Mouse (Mus musculus) hindbrain, embryonic 14.5 days (tissue): Measurements from ENCODE around the gene Ndufaf2. TPM values are rescaled to one million over a fixed set of nuclear protein-coding genes. Genes with fewer than 3 reads are reported as not detected.

Experiments
- ATAC-seq: fragments of 200-750 bp; cut with Nextera tagmentation; 2 replicates; pipeline ENCODE4 v1.8.0; 2017; ENCODE audit warnings: moderate number of reproducible peaks, mild to moderate bottlenecking, moderate TSS enrichment, moderate library complexity; ENCODE audit not compliant: low FRiP score
- DNase-seq: peaks from one replicate; pipeline ENCODE4 v3.0.0-alpha.2; 2015; ENCODE audit warnings: low spot score
- H3K27ac ChIP-seq: fragments of 300-500 bp; sonication (generic); 2 replicates; pipeline ENCODE4 v1.5.1; 2014; ENCODE audit warnings: mild to moderate bottlenecking, moderate library complexity
- H3K27me3 ChIP-seq: fragments of 300-500 bp; sonication (generic); 2 replicates; pipeline ENCODE4 v1.6.1; 2014; ENCODE audit warnings: mild to moderate bottlenecking, low read length, mixed read lengths; ENCODE audit not compliant: control insufficient read depth, insufficient read depth
- H3K36me3 ChIP-seq: fragments of 300-500 bp; sonication (generic); replicated peaks from 2 replicates; pipeline ENCODE4 v1.6.1; 2014; ENCODE audit not compliant: control insufficient read depth, insufficient read depth
- H3K4me1 ChIP-seq: fragments of 300-500 bp; sonication (generic); replicated peaks from 2 replicates; pipeline ENCODE4 v1.6.1; 2014; ENCODE audit warnings: antibody characterized with exemption, low read length, mixed read lengths; ENCODE audit not compliant: control insufficient read depth, insufficient read depth
- H3K4me2 ChIP-seq: fragments of 300-500 bp; sonication (generic); replicated peaks from 2 replicates; pipeline ENCODE4 v1.6.1; 2014; ENCODE audit warnings: mild to moderate bottlenecking, moderate library complexity
- H3K4me3 ChIP-seq: fragments of 300-500 bp; sonication (generic); replicated peaks from 2 replicates; pipeline ENCODE4 v1.5.1; 2014; ENCODE audit warnings: mild to moderate bottlenecking, low read length
- H3K9ac ChIP-seq: fragments of 300-500 bp; sonication (generic); 2 replicates; pipeline ENCODE4 v1.6.1; 2014
- H3K9me3 ChIP-seq: fragments of 300-500 bp; sonication (generic); 2 replicates; pipeline ENCODE4 v1.6.1; 2016; ENCODE audit warnings: low read length; ENCODE audit not compliant: control insufficient read depth
- WGBS: fragments of 180-500 bp; shearing (Covaris S2); extraction: QIAGEN DNeasy Blood & Tissue Kit; methylation state at CpG from one replicate; pipeline ENCODE4 v1.1.7; 2014; 5-methylcytosine and 5-hydroxymethylcytosine counted together
- polyA plus RNA-seq: library from polyadenylated mRNA; unstranded; fragments of >200 nt; fragmentation: Nextera tagmentation; extraction: Ambion mirVana; gene quantifications from 2 replicates; pipeline ENCODE4 v1.2.1, GENCODE M21; 2014

Gene Ndufaf2
- polyA plus RNA-seq, 1 experiment from 2014 or later = 68.5 TPM

DNA sequence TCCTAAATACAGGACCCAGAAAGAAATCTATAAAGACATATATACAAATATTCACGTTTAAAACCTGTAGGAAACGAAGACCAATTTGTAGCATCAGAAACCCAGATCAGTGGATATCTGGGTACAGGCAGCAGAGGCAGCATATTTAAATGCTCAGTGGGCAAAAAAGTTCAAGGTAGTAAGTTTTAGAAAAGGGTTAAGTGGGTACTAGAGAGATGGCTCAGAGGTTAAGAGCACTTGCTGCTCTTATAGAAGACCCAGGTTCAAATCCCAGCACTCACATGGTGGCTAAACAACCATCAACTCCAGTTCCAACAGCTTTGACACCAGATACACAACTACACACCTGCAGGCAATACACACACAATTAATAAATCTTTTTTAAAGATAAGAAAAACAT lies 1.3 kb downstream of the Ndufaf2 start:
- Histone ChIP-seq H3K9ac (no peak overlapping the region), H3K36me3 (peaks cover 11% of the 10 kb centered on the region), H3K4me1 (peaks cover 10% of the 10 kb centered on the region; the same call in 1 of the 2 replicates), H3K9me3 (no peaks in the 10 kb centered on the region), H3K4me2 (peak overlapping the region; percentile 65; the same call in 1 of the 2 replicates), H3K27me3 (no peaks in the 10 kb centered on the region), H3K27ac (no peak overlapping the region), H3K4me3 (no peak overlapping the region)
- 76% methylated on average over 2 of the region's 2 CpGs for WGBS
- ATAC-seq = no peak
- DNase-seq = no peak

DNA sequence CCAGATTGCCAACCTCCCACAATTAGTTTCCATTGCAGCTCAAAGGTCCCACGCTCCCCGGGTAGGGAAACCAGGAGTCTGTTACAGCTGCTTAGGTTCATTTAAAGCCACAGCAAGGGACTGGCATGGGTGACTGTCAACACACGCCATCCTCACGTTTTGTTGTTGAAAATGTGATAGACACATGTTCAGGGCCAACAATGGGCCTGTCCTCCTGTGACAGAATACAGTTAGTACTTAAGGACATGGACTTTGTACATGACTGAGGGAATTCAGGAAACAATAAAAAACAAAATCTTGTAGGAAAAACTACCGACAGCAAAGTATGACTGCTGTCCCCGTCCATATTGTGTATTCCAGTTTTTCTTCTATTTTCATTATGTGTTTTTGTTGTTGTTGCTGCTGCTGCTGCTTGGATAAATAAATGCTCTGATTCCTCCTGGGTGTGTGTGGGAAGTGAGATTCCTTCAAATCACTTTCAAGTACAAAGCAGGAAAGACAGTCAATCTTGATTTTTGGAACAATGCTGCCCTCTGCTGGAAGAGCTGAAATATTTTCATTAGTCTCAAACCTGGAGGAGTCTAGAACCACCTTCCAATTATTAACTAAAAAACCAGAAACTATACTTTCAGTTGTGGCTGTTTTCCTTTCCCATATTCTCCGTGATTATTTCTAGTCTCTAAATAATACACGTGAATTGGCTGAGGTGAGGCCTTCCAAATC lies 5.6 kb downstream of the Ndufaf2 start:
- no peak overlapping the region for H3K4me3 ChIP-seq
- peak; percentile 90 for DNase-seq
- peak; percentile 71 for ATAC-seq
- WGBS = 69% methylated on average over 8 of the region's 8 CpGs
- no peak overlapping the region for H3K27ac ChIP-seq
- no peaks in the 10 kb centered on the region; the same call in 1 of the 2 replicates for H3K4me1 ChIP-seq
- H3K4me2 ChIP-seq = no peak overlapping the region
- H3K36me3 ChIP-seq = no peaks in the 10 kb centered on the region
- no peaks in the 10 kb centered on the region for H3K9me3 ChIP-seq
- no peak overlapping the region for H3K9ac ChIP-seq
- H3K27me3 ChIP-seq = no peaks in the 10 kb centered on the region

DNA sequence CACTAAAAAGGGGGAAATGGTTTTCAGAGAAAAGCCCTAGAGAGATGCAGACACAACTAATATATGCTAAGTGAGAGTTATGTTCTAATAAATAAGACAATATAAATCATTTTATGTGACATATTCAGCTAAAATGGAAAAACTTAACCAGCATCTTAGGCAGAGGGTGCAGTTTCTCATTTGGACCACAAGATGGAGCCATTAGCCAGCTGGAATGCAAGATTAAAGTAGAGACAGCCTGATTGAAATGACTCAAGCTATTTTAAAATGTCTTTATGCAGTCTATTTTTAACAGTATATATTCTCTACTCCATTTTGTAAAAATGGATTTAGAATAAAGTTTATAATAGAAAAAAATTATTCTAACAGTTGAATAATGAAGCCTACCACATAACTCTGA lies 6.6 kb downstream of the Ndufaf2 start:
- Histone ChIP-seq H3K27ac (no peak overlapping the region), H3K4me2 (no peak overlapping the region), H3K36me3 (no peaks in the 10 kb centered on the region), H3K4me1 (no peaks in the 10 kb centered on the region), H3K4me3 (no peak overlapping the region), H3K9me3 (no peaks in the 10 kb centered on the region), H3K27me3 (no peaks in the 10 kb centered on the region), H3K9ac (no peak overlapping the region)
- ATAC-seq (no peak), DNase-seq (peak; percentile 54)

DNA sequence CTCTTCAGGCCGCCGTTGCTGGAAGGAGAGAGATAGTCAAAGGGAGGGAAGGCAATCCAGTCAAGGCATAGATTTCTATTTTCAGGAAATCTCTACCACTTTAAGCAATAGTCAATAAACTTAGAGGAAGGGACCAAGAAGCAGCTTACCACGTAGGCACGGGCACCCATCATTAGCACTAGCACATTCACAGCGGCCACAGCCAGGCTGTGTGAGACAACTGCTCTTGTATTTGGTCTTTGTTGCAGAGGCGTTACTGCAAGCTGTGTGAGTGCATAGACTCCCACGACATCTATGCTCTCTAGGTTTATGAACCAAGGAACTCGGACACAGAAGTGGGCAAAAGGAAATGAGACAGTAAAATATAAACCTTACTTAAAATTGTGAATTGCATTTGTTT lies 14.3 kb downstream of the Ndufaf2 start:
- 98% methylated on average over 8 of the region's 8 CpGs for WGBS
- Histone ChIP-seq H3K4me1 (no peaks in the 10 kb centered on the region), H3K36me3 (no peaks in the 10 kb centered on the region), H3K27me3 (no peaks in the 10 kb centered on the region), H3K4me2 (no peak overlapping the region), H3K4me3 (no peak overlapping the region), H3K27ac (no peak overlapping the region), H3K9me3 (no peaks in the 10 kb centered on the region), H3K9ac (no peak overlapping the region)
- no peak for DNase-seq
- ATAC-seq = no peak

DNA sequence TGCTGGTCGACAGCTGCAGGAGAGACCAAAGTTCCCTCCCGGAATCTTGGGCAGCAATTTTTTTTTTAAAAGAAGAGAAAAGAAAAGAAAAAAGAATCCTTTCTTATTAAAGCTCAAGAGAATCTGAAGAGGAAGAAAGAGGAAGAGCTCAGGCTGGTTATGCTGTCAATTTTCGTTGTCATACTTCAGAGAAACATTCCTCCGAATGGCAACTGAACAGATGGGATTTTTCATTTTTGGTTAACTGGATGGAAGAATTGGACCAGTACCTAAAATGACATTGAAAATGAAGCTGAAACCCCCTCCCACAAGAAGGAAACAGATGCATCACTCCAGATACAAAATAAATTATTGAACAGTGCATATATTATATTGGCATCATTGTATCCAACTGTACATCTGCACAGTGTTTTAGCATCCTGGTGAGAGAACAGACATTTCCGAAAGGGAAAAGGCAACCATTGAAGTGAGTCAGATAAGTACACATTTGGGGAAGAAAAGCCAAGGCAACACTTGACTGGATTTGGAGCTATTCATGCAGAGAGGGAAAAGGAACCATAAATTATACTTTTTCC lies 19.9 kb downstream of the Ndufaf2 start:
- ATAC-seq (no peak), DNase-seq (no peak)
- Histone ChIP-seq H3K9me3 (no peaks in the 10 kb centered on the region), H3K27ac (no peak overlapping the region), H3K4me1 (no peaks in the 10 kb centered on the region), H3K4me2 (no peak overlapping the region), H3K9ac (no peak overlapping the region), H3K36me3 (no peaks in the 10 kb centered on the region), H3K27me3 (no peaks in the 10 kb centered on the region), H3K4me3 (no peak overlapping the region)
- 83% methylated on average over 5 of the region's 5 CpGs for WGBS

DNA sequence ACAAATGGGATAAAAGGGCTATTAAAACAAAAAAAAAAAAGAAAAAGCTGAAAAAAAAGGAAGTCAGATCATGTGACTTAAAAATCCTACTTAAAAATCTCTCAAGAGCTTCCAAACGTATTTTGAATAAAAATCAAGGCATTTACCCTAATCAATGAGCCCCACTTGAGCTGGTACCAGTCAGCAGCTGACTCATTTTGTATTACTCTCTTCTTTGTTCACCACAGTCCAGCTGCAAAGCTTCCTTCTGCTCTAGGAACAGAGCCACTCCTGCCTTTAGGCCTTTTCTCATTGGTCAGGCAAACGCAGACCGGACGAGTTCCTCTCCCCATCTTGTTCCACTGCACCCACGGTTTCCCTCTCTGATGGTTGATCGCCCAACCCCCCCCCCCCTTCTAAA lies 22.8 kb downstream of the Ndufaf2 start:
- no peaks in the 10 kb centered on the region for H3K36me3 ChIP-seq
- H3K4me2 ChIP-seq = no peak overlapping the region
- ATAC-seq (no peak), DNase-seq (no peak)
- no peak overlapping the region for H3K4me3 ChIP-seq
- H3K27ac ChIP-seq = no peak overlapping the region
- H3K27me3 ChIP-seq = no peaks in the 10 kb centered on the region
- no peaks in the 10 kb centered on the region for H3K9me3 ChIP-seq
- no peak overlapping the region for H3K9ac ChIP-seq
- H3K4me1 ChIP-seq = no peaks in the 10 kb centered on the region
- WGBS = 85% methylated on average over 6 of the region's 6 CpGs

DNA sequence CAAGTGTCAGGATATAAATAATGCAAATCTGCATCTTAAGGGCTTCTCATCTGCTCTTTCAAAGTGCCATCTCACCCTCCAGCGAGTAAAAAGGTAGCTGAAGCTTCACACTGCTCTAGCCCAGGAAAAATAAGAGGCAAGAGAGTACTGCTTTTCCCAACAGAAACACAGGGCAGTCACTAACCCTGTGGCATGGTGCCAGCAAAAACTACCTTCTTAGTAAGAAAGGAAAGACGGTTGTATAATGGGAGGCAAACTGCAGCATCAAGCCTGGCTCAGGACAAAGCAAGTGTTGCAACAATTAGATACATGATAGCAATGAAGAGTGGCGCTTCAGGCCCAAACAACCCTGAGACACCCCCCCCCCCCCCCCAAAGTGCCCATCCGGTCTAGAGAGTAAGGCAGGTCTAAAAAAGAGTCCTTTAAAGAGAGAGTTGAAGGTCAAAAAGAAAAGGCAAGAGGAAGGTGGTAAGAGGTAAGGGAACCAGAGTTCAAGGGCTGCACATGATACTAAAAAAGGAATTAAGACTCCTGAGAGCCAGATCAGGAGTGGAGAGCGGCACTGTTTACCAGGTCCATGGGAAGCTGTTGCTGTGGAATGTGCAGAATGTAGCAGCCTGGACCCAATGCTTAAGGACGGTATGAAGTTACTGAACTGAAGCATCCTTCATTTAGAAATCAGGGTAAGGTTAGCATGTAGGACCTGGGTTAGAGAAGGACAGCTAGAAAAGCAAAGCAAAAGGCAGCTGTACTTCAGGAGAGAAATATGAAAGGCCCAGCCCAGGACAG lies 26.2 kb downstream of the Ndufaf2 start:
- WGBS = 75% methylated on average over 6 of the region's 6 CpGs
- Histone ChIP-seq H3K4me2 (no peak overlapping the region), H3K4me3 (no peak overlapping the region), H3K36me3 (no peaks in the 10 kb centered on the region), H3K4me1 (no peaks in the 10 kb centered on the region), H3K9ac (no peak overlapping the region), H3K9me3 (no peaks in the 10 kb centered on the region), H3K27ac (no peak overlapping the region), H3K27me3 (no peaks in the 10 kb centered on the region)
- ATAC-seq (no peak), DNase-seq (no peak)

DNA sequence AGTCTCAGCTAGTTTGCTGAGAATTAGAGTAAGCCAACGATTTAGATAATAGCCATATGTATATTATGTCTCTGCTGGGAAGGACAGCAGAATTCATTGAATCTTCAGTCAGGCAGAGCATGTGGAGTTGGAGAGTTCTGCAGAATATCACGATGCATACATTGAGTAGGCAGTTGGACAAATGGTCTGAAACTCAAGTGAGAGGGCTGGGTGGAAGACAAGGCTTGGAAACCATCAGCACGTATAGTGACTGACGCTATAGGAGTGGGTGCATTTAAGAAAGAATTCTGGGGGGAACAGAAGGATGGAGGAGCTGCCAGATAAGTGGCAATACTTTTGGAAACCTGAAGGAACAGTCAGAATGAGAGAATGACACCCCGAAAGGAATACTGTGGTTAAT lies 27.7 kb downstream of the Ndufaf2 start:
- WGBS = 93% methylated on average over 5 of the region's 5 CpGs

DNA sequence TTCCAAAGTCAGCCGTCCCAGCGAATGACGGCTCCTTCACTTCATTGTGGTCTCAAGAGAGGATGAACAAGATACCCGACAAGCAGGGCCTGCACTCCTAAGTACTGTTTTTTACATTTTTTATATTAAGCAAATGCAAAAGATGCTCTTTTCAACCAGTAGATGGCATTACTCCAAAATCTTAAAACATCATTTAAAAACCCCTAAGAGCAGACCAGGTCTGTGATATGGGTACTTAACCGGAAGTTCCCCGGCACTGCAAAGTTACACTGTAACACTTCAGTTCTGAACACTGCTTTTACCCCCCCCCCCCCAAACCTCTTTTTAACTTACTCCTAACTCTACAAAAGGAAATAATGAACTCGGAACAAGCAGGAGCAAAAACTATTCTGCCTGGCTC lies 29.4 kb downstream of the Ndufaf2 start:
- Histone ChIP-seq H3K27ac (no peak overlapping the region), H3K36me3 (no peaks in the 10 kb centered on the region), H3K4me2 (no peak overlapping the region), H3K4me1 (no peaks in the 10 kb centered on the region), H3K9ac (no peak overlapping the region), H3K4me3 (no peak overlapping the region), H3K9me3 (no peaks in the 10 kb centered on the region), H3K27me3 (no peaks in the 10 kb centered on the region)
- WGBS = 60% methylated on average over 7 of the region's 7 CpGs
- ATAC-seq = no peak
- DNase-seq = no peak

More for the DNA sequence above, 27.7 kb downstream of the Ndufaf2 start:
- no peak overlapping the region for H3K4me3 ChIP-seq
- H3K9ac ChIP-seq = no peak overlapping the region
- no peak overlapping the region for H3K27ac ChIP-seq
- no peaks in the 10 kb centered on the region for H3K4me1 ChIP-seq
- no peak overlapping the region for H3K4me2 ChIP-seq
- DNase-seq = no peak
- H3K9me3 ChIP-seq = no peaks in the 10 kb centered on the region
- no peaks in the 10 kb centered on the region for H3K36me3 ChIP-seq
- no peak for ATAC-seq
- no peaks in the 10 kb centered on the region for H3K27me3 ChIP-seq
